Mouse (Mus musculus): ENCODE data around the gene Atp8a1. TPM values are rescaled to one million over a fixed set of nuclear protein-coding genes. Genes with fewer than 3 reads are reported as not detected.

Atp8a1 gene
- polyA plus RNA-seq, 1 experiment from 2014 or later = 44.5 TPM

GRCm38 (mm10) chr5:67828356-67828755 lies 18.9 kb downstream of the Atp8a1 start:
- Histone ChIP-seq H3K36me3 (ENCODE audit: insufficient read depth) (no peaks in the 10 kb centered on the region), H3K9me3 (ENCODE audit: low read depth, low read length) (no peaks in the 10 kb centered on the region), H3K4me1 (ENCODE audit: insufficient read depth) (no peaks in the 10 kb centered on the region), H3K4me3 (ENCODE audit: low read depth, low read length) (no peak overlapping the region), H3K27me3 (ENCODE audit: insufficient read depth, low read length) (no peaks in the 10 kb centered on the region), H3K4me2 (no peak overlapping the region), H3K9ac (no peak overlapping the region), H3K27ac (ENCODE audit: low read depth) (no peak overlapping the region)
- DNase-seq = no peak
- TF ChIP-seq CTCF (IDR thresholded peaks at IDR 0.05; ENCODE audit: low read depth) = no peak
- ATAC-seq (ENCODE audit: insufficient read depth) = no peak
- WGBS = 89% methylated on average over 3 of the region's 3 CpGs

GRCm38 (mm10) chr5:67826935-67827334 lies 20.3 kb downstream of the Atp8a1 start:
- H3K9ac ChIP-seq = no peak overlapping the region
- no peaks in the 10 kb centered on the region for H3K27me3 ChIP-seq (ENCODE audit: insufficient read depth, low read length)
- no peak overlapping the region for H3K4me2 ChIP-seq
- ATAC-seq (ENCODE audit: insufficient read depth) = no peak
- no peaks in the 10 kb centered on the region for H3K9me3 ChIP-seq (ENCODE audit: low read depth, low read length)
- H3K4me1 ChIP-seq (ENCODE audit: insufficient read depth) = no peaks in the 10 kb centered on the region
- no peak for TF ChIP-seq CTCF (IDR thresholded peaks at IDR 0.05; ENCODE audit: low read depth)
- no peak for DNase-seq
- no peaks in the 10 kb centered on the region for H3K36me3 ChIP-seq (ENCODE audit: insufficient read depth)
- H3K4me3 ChIP-seq (ENCODE audit: low read depth, low read length) = no peak overlapping the region
- 94% methylated on average over 3 of the region's 3 CpGs for WGBS
- no peak overlapping the region for H3K27ac ChIP-seq (ENCODE audit: low read depth)

GRCm38 (mm10) chr5:67826278-67826677 lies 21.0 kb downstream of the Atp8a1 start:
- DNase-seq (no peak), ATAC-seq (ENCODE audit: insufficient read depth) (no peak)
- H3K27me3 ChIP-seq (ENCODE audit: insufficient read depth, low read length) = no peaks in the 10 kb centered on the region
- WGBS = 84% methylated on average over 9 of the region's 9 CpGs
- H3K4me1 ChIP-seq (ENCODE audit: insufficient read depth) = no peaks in the 10 kb centered on the region
- no peak overlapping the region for H3K4me2 ChIP-seq
- H3K4me3 ChIP-seq (ENCODE audit: low read depth, low read length) = no peak overlapping the region
- no peak overlapping the region for H3K27ac ChIP-seq (ENCODE audit: low read depth)
- H3K9ac ChIP-seq = no peak overlapping the region
- TF ChIP-seq CTCF (IDR thresholded peaks at IDR 0.05; ENCODE audit: low read depth) = no peak
- H3K36me3 ChIP-seq (ENCODE audit: insufficient read depth) = no peaks in the 10 kb centered on the region
- H3K9me3 ChIP-seq (ENCODE audit: low read depth, low read length) = no peaks in the 10 kb centered on the region

- H3K27me3 ChIP-seq (ENCODE audit: insufficient read depth, low read length) = no peaks in the 10 kb centered on the region
- no peak overlapping the region for H3K9ac ChIP-seq
- ATAC-seq (ENCODE audit: insufficient read depth) (no peak), DNase-seq (no peak)
- no peaks in the 10 kb centered on the region for H3K36me3 ChIP-seq (ENCODE audit: insufficient read depth)
- no peak for TF ChIP-seq CTCF (IDR thresholded peaks at IDR 0.05; ENCODE audit: low read depth)
- H3K4me1 ChIP-seq (ENCODE audit: insufficient read depth) = no peaks in the 10 kb centered on the region
- no peak overlapping the region for H3K4me2 ChIP-seq
- H3K9me3 ChIP-seq (ENCODE audit: low read depth, low read length) = no peaks in the 10 kb centered on the region
- H3K4me3 ChIP-seq (ENCODE audit: low read depth, low read length) = no peak overlapping the region
- H3K27ac ChIP-seq (ENCODE audit: low read depth) = no peak overlapping the region
- 68% methylated on average over 2 of the region's 2 CpGs for WGBS
Observed at GRCm38 (mm10) chr5:67824600-67824999, 22.6 kb downstream of the Atp8a1 start.

GRCm38 (mm10) chr5:67823771-67824170 lies 23.5 kb downstream of the Atp8a1 start:
- Histone ChIP-seq H3K4me2 (no peak overlapping the region), H3K27ac (ENCODE audit: low read depth) (no peak overlapping the region), H3K27me3 (ENCODE audit: insufficient read depth, low read length) (no peaks in the 10 kb centered on the region), H3K4me1 (ENCODE audit: insufficient read depth) (no peaks in the 10 kb centered on the region), H3K9ac (no peak overlapping the region), H3K36me3 (ENCODE audit: insufficient read depth) (no peaks in the 10 kb centered on the region), H3K4me3 (ENCODE audit: low read depth, low read length) (no peak overlapping the region), H3K9me3 (ENCODE audit: low read depth, low read length) (no peaks in the 10 kb centered on the region)
- WGBS = 70% methylated on average over 5 of the region's 5 CpGs
- DNase-seq (no peak), ATAC-seq (ENCODE audit: insufficient read depth) (no peak)
- no peak for TF ChIP-seq CTCF (IDR thresholded peaks at IDR 0.05; ENCODE audit: low read depth)

GRCm38 (mm10) chr5:67822619-67823018 lies 24.6 kb downstream of the Atp8a1 start:
- 34% methylated on average over 6 of the region's 6 CpGs for WGBS
- H3K9me3 ChIP-seq (ENCODE audit: low read depth, low read length) = no peaks in the 10 kb centered on the region
- no peak for TF ChIP-seq CTCF (IDR thresholded peaks at IDR 0.05; ENCODE audit: low read depth)
- no peaks in the 10 kb centered on the region for H3K27me3 ChIP-seq (ENCODE audit: insufficient read depth, low read length)
- no peak for DNase-seq
- H3K4me3 ChIP-seq (ENCODE audit: low read depth, low read length) = no peak overlapping the region
- no peak overlapping the region for H3K4me2 ChIP-seq
- H3K9ac ChIP-seq = no peak overlapping the region
- no peak for ATAC-seq (ENCODE audit: insufficient read depth)
- H3K4me1 ChIP-seq (ENCODE audit: insufficient read depth) = no peaks in the 10 kb centered on the region
- H3K27ac ChIP-seq (ENCODE audit: low read depth) = no peak overlapping the region
- no peaks in the 10 kb centered on the region for H3K36me3 ChIP-seq (ENCODE audit: insufficient read depth)

GRCm38 (mm10) chr5:67821987-67822401 lies 25.2 kb downstream of the Atp8a1 start:
- H3K36me3 ChIP-seq (ENCODE audit: insufficient read depth) = no peaks in the 10 kb centered on the region
- H3K9ac ChIP-seq = no peak overlapping the region
- no peak overlapping the region for H3K27ac ChIP-seq (ENCODE audit: low read depth)
- H3K9me3 ChIP-seq (ENCODE audit: low read depth, low read length) = no peaks in the 10 kb centered on the region
- TF ChIP-seq CTCF (IDR thresholded peaks at IDR 0.05; ENCODE audit: low read depth) = no peak
- H3K4me2 ChIP-seq = no peak overlapping the region
- no peak for DNase-seq
- no peaks in the 10 kb centered on the region for H3K27me3 ChIP-seq (ENCODE audit: insufficient read depth, low read length)
- H3K4me3 ChIP-seq (ENCODE audit: low read depth, low read length) = no peak overlapping the region
- 71% methylated on average over 8 of the region's 8 CpGs for WGBS
- H3K4me1 ChIP-seq (ENCODE audit: insufficient read depth) = no peaks in the 10 kb centered on the region
- no peak for ATAC-seq (ENCODE audit: insufficient read depth)

GRCm38 (mm10) chr5:67821185-67821584 lies 26.0 kb downstream of the Atp8a1 start:
- Histone ChIP-seq H3K9ac (no peak overlapping the region), H3K9me3 (ENCODE audit: low read depth, low read length) (no peaks in the 10 kb centered on the region), H3K27ac (ENCODE audit: low read depth) (no peak overlapping the region), H3K4me2 (no peak overlapping the region), H3K4me3 (ENCODE audit: low read depth, low read length) (no peak overlapping the region), H3K36me3 (ENCODE audit: insufficient read depth) (no peaks in the 10 kb centered on the region), H3K27me3 (ENCODE audit: insufficient read depth, low read length) (no peaks in the 10 kb centered on the region), H3K4me1 (ENCODE audit: insufficient read depth) (no peaks in the 10 kb centered on the region)
- ATAC-seq (ENCODE audit: insufficient read depth) (no peak), DNase-seq (no peak)
- WGBS = 86% methylated on average over 2 of the region's 2 CpGs
- no peak for TF ChIP-seq CTCF (IDR thresholded peaks at IDR 0.05; ENCODE audit: low read depth)

All from lung, embryonic 14.5 days (tissue).